Mouse (Mus musculus) kidney, postnatal 10 days (tissue): ENCODE measurements at regions not wholly inside any gene's neighbourhood (a gene's known extent, or its start where the extent isn't known, plus 50 kb on each side); places are given as distances from the start of the nearest gene placed in this dataset.

Experiments used
- DNase-seq: peaks from one replicate; pipeline ENCODE4 v3.0.0; 2021; ENCODE audit warnings: mixed read lengths

DNA sequence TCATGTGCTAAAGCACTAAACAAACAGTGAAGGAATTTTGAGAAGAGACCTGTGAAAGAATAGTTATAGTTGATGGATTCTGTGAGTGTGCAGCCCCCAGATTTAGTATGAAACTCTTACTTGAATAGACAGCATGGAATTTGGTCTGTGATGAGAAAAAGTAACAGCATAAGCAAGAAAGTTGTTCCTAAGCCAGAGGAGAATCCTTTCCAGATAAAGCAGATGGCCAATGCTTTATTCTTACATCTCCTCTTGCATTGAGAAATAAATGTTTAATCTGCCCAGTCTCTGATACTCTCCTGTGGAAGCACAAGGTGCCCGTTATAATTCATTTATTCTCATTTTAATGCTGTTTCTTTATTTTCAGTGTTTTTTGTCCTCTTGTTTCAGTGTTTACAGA, 263.5 kb downstream of the Tecrl start:
- no peak for DNase-seq

DNA sequence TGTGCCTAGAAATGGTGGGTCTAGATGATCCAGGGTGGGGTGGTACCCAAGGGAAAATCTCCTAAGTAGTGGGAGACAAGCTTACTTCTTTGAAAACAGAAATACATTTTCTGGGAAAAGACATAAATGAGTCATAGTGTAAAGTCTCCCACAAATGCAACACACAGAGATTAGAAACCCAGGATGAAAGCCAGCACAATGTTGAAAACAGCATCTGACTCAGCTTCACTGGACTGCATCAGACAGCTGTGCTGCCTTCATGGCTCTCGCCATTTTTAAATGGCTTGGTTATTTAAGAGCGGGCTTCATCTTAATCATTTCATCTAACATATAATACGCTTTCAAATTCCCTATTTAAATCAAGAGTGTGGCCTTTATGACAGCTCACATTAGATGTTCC, 300.2 kb downstream of the Tecrl start:
- DNase-seq, result no peak

GRCm38 (mm10) chr5:83047214-83047613, 307.8 kb downstream of the Tecrl start:
- no peak for DNase-seq

DNA sequence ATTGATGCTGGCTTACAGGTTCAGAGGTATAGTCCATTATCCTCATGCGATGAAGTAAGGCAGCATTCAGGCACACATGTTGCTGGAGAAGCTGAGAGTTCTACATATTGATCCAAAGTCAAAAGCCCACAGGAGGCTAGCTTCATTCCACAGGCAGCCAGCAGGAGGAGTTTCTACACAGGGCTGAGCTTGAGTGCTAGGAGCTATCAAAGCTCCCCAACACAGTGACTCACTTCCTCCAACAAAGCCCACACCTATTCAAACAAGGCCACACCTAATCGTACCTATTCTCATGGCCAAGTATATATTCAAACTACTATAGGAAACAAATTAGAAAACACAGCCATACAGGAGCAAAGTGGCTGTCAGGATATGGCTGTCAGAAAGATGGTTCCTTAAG, 325.3 kb downstream of the Tecrl start:
- DNase-seq, result no peak

DNA sequence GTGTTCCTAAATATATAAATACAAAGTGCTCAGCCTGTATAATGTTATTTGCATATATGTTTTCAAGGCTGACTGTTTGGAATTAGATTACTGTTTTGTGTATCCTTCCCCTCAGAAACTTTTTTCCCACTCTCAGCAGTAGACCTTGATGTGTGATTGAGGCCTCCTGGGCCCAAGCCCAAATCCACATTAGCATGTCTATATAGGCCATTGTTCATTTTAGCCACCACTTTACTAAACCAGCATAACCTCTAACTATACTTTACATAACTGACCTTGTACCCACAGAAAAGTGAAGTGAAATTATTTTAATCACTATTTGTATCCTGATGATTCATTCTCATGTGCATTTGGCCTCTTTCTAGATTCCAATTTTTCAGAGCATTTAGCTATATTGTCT, 349.0 kb downstream of the Tecrl start:
- DNase-seq, result no peak

- DNase-seq, result no peak
Measured at GRCm38 (mm10) chr5:82989056-82989455, 365.9 kb downstream of the Tecrl start.

GRCm38 (mm10) chr5:82969315-82969714, 385.7 kb downstream of the Tecrl start:
- no peak for DNase-seq

DNA sequence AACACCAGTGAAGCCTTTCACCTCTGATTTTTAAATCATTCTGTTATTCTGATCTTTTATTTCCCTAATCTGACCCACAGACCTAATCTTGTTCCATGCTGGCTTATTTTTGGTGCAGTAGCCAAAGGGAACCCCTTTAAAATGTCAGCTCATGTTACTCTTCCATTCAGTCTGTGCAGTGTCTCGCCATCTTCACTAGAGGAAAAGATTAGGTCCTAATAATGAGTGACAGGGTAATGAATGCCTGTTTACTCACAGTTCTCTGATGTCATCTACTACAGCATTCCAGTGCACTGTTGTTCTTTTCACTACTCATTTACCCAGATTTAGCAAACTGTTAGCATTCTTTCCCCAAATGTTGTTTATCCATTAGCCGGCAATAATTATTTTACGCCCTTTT, 388.2 kb downstream of the Tecrl start:
- DNase-seq, result no peak

- DNase-seq, result no peak
Measured at GRCm38 (mm10) chr5:82966180-82966579, 388.8 kb downstream of the Tecrl start.

DNA sequence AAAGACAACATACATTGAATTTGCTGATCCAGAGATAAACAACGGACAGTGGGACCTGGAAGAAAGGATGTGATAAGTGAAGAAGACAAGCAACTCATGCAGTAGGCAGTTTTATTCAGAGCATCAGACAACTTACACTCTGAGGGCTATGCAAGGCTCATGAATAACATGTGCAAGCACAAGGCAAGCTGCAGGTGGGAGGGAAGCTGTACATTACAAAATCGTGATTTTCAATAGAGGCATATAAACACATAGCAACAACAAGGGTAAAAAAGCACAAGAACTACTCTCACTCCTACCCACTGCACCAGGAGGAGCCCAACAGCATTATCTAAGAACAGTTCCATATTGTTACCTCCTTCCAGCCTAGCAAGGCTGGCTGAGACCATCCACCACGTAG, 390.5 kb downstream of the Tecrl start:
- no peak for DNase-seq

DNA sequence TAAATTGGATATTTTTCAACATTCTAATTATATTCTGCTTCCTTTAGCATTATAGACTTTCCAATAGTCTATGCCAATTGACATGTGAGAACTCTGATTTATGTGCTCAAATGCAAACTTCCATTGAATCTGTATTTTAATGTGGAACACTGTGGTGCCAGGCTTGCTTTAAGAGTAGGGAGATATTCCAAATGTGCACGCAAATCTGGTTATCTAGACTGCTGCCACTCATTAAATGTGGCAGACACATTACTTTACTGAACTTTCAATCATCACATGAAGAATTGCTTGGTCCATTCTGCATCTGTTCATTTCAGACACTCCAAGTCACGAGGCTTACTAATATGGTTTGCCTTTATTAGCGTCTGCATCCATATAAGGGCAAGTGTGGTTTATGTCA, 399.0 kb downstream of the Tecrl start:
- no peak for DNase-seq

GRCm38 (mm10) chr5:82947060-82947459, 407.9 kb downstream of the Tecrl start:
- DNase-seq, result no peak

DNA sequence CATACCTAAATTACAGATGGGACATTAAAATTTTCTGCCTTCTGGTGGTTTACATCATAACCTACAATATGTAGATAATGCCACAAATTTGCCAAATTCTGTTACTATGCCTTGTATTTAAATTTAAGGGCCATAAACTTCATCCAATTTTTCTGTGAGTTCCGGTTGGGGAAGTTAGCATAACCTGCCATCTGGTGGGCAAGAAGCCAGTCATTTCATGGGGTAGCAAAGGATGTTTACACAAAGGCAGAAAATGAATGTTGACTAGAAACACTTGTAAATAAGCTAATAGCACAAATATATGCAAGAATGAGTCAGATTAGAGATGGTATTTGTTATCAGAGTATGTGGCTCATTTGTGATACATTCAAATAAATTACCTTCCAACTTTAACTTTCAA, 415.2 kb downstream of the Tecrl start:
- no peak for DNase-seq

DNA sequence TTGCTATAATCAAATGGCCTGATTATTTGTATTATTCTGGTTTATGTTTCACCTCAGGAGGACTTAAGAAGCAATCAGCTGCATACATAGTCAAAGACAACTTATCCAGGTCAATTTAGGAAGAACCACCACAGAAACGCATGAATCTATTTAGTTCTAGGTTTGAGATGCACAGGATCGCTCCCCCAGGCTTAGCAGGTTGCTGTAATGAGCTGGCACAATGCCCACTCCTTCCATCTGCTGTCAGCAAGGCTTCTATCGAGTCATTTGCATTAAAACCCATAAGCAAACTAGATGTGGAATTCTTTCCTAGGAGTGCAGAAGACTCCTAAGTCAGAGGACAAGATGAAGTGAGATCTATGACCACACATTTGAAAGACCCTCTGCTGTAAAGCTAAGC, 455.6 kb downstream of the Tecrl start:
- DNase-seq, result peak; percentile 5

GRCm38 (mm10) chr5:82898912-82899311, 456.1 kb downstream of the Tecrl start:
- DNase-seq, result no peak

GRCm38 (mm10) chr5:82898389-82898788, 456.6 kb downstream of the Tecrl start:
- no peak for DNase-seq

GRCm38 (mm10) chr5:82869264-82869663, 485.7 kb downstream of the Tecrl start:
- DNase-seq, result no peak

DNA sequence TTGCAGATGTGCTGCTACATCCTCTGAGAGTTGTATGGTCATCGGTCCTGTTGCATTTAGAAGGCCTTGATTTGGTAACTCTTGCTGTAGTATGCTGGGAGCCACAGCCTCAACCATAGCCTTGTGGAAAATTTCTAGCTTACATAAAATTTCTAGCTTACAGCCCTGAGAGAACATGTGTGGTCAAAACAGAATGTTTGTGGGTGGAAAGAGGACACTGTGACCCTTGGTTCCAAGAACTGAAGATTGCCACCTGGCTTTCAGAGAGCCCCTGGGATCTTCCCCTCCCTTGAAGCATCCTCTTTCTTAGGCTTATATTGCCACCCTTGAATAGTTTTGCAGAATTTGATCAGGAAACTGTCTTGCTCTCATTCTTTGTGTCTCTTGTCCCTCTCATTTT, 490.6 kb downstream of the Tecrl start:
- DNase-seq, result no peak

- DNase-seq, result no peak
Measured at GRCm38 (mm10) chr5:82825327-82825726, 529.7 kb downstream of the Tecrl start.

DNA sequence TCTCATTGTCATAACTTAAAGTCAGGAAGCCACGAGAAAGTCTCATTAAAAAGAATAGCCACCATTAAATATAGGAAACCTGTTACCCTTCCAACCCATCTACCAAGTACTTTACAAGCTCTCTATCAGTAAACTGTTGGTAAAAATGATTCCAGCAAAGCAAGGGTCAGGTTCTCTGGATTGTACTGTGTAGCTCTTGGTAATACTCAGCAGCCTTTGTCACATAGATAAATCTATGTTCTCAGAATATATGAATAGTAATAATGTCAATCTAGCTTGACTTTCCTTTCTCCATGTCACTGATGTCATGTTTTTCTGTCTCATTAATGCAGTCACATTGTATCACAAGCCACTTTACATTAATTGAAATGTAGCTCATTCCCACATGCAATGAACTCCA, 561.8 kb downstream of the Tecrl start:
- no peak for DNase-seq
